Mouse (Mus musculus) T-helper 2 cell (primary cell): Measurements from ENCODE around the gene Cit.

ENCODE experiments used
- in situ Hi-C: fragments of 300-600 bp; cut with MboI, MseI; formaldehyde crosslinking; loops from one replicate; pipeline ENCODE4 v1.15.1; 2025; ENCODE audit warnings: high pct_unique_total_duplicates

Cit gene

DNA sequence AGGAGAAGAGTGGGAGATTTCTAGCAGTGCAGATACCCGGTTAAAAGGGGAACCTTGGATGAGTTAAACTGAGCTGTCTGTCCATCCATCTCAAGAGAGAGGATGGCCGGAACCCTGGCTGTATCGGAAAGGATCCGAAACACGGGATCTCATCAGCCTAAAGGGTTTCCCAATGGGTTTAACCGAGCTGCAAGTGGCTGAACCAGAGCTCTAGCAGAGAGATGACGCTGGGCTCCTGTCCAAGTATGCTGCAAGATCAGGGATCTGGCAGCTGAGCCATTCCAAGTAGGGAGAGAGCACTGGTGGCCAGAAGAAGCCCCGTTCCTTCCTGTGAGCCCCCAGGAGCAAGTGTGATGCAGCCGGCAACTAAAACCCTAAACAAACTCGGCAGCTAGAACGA lies 64.0 kb downstream of the Cit start:
- in situ Hi-C loops: no loop called here

DNA sequence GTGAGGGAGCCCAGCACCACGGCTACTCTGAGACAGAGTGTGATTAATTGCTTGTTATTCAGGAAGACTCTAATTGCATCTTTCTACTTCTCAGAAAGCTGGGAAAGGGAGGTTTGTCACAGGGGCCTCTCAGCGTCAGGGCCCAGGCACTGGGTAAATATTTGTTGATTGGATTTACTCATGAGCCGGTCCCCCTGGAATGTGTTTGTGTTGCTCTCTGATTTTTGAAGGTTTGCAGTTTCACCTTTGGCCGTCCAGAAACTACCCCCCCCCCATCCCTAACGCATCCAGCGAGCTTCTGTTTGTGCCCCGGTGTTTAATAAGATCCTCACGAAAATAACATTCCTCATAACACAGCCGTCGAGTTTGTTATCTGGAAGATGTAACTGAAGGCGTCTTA lies 65.4 kb downstream of the Cit start:
- in situ Hi-C loops: no loop called here

DNA sequence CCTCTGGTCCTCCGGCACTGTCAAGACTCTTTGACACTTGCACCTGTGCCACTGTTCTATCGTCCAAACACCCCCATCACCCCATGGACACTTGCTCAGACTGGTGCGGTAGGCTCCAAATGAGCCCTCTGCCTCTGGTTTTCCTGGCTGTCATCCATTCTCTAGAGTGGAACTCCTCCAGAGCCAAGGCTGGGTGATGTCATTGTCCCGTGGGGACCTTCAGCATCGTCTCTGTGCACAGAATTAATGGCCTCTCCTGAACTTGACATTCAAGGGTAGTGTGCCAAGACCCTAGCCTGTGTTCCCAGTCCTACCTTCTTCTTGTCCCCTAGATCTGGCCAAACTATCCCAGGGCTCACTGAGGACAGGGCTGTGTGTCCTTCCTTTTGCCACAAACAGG lies 70.4 kb downstream of the Cit start:
- in situ Hi-C loops: no loop called here

DNA sequence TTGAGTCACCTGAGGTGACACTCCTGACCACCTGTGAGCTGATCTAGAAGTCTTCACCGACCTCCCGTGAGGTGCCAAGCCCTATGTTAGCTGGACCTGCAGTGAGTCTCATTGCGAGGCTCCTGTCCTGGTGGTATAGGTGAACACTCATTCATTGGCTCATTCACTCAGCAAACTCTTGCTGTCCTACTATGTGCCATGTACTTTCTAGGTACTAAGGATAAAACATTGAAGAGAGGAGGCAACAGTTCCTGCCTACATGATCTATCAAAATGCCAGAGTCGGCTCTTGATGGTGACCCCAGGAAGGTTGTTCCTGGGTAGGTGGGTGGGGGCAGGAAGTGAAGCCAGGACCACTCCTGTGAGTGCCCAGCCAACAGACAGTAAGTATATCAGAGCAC lies 72.9 kb downstream of the Cit start:
- in situ Hi-C loops: no loop called here

DNA sequence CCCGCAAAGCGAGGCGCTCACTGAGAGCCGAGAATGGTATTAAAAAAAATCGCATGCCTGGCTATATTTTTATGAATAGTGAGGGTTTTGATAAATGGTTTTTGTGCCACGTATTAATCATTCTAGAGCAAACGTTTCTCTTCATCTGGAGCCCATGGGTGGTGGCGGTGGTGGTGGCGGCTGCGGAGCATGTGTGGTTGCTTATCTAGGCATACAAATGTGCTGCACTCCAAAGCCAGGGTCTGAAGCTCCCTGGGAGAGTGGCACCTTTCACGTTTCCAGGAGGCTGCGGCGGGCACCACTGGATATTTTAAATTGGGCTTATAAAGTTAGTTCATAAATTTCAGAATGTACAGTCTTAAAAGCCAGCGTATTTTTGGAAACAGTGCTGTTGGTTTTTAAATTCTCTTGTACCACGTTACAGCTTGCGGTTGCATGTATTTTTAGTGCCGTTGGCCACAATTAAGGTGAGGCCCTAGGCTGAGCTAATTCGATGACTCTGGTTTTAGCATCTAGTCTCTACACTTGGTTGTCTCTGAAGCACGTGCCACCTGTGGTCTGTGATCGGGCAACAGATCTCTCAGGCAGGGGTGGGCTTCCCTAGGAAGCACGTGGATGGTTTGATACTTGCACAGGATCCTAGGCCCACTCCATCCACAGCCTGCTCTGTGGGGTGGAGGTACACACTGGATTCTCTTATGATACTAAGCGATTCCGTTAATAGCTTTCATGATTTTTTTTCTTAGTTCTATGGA lies 73.7 kb downstream of the Cit start:
- in situ Hi-C loops: no loop called here

DNA sequence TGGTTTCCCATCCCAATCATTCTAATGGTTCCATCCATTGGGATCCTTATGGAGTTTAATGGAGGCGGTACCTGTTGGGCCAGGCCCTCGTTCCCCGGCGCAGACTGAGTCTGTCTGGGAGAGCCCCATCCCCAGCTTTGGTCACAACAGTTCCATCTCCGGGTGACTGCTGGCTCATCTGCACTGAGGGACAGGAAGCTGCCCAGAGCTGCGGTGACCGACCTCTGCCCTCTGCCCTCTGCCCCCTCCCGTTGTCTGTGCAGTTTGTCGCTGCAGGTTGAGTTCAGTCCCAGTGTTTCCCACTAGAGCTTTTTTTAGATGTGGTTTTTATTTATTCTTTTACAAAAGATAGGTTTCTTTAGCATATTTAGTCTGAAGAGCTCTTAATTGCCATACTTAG lies 76.9 kb downstream of the Cit start:
- in situ Hi-C loops: no loop called here

DNA sequence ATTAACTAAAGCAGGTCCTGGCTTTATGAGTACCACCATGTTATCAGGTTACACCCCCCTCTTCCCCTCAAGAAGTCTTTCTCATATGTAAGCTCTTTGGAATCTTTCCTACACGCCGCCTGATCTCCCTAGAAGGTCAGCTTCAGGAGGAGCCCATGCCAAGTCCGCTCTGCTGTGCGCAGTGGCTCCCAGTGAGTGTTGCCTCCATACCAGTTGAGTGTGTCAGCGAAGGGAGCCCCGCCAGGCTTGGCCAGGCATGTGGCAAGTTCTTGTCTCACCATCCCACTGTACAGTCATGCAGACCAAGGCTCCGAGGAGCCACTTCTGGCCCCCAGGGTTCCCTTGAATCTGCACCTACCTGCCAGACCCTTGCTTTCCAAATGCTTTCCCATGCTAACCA lies 79.9 kb downstream of the Cit start:
- in situ Hi-C loops: no loop called here

DNA sequence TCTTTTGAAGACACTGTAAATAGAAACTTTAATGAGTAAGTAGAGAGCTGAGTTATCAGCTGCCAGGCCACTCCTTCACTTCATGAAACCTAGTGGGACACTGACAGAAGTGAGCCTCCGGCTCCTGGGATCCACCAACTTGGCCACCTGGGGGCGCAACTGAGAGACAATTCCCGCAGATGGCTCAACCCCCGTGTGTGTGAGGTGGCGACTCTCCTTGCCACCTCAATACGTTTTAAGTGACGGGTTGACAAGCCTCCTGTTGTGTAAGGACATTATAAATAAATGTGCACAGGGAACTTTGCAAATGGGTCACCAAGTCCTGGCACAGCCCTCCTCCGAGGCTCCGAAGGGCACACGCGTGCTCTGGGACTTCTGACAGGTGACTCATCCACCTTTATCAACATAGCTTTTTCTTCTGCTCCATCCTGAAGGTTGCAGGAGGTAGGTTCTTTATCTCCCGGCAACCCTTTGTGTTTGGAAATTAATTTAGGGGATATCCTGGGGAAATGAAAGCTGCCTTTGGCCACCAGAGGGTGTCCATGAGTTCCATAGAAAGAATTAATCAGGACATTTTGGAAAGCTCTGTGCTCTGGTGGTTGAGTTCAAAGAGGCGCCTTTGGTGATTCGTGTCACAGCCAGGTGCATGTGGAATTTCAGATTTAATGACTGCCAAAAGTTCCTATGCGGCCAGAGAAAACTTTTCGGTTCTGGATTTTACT lies 83.9 kb downstream of the Cit start:
- in situ Hi-C loops: no loop called here

DNA sequence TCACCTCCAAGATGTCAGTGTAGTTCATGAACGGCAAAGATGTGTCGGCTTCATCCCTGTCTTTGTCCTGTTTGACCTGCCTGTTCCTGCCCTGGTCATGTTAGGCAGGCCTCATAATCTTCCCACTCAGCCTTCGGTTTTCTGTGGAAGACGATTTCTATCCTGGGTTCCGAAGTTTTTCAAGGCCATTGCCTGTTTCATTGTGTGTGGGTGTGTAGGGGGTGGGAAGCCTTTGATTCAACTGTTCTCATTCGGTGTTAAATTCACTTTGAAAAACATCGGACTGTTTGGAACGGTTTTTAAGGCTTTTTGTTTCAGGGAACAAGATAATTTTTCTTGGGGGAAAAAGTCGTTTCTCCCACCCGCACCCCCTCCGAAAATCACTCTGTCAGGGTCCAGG lies 87.2 kb downstream of the Cit start:
- in situ Hi-C loops: no loop called here

DNA sequence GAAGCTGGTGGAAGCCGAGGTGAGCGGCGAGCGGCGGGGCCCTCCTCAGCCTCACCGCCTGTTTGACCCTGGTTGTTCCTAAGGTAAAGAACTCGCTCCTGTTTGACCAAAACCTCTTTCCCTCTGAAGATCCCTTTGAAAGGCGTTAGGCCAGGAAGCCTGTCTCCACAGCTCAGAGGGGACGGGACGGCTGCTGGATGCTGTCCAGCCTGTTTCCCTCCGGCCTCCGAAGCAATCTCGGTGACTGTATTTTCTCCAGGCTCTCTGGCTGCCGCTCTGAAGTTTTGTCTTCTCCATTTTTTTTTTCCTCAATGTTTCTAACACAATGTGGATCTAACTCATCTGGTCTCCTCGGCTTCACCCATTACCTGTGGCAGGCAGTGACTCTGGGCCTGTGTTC lies 91.8 kb downstream of the Cit start:
- in situ Hi-C loops: no loop called here

DNA sequence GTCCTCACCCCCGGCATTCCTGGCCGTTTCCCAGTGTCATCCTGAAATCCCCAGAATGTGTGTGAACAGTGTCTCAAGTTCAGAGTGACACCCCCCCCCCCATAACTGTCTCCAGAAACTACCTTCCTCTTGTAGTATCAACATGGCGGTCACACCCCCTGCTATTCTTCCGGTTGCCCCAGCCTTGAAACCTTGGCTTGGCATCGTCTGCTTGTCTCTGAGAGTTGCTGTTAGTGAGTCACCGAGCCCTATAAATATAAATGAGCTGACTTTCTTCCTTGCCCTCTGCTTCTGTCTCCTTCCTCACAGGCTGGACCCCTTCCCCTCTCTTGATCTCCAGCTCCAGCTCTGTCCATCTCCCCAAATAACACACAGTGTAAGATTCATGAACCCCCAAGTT lies 92.5 kb downstream of the Cit start:
- in situ Hi-C loops: no loop called here

DNA sequence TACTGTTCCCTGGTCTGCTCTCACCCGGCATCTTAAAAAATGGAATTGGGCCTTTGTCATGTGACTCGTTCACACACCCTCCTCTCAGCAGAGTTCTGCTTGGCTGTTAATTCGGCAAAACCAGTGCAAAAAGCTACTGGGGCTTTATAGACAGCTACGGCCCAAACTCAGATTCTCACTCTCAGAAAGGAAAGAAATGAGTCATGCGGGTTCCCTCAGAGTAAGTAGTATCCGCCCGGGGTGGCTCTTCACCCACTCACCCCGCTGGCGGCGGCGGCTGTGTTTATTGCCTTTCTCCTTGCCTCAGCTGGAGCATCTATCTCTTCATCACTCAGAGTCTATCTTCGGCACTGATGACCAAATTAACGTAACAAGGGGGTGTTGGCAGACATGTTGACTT lies 93.9 kb downstream of the Cit start:
- in situ Hi-C loops: no loop called here

DNA sequence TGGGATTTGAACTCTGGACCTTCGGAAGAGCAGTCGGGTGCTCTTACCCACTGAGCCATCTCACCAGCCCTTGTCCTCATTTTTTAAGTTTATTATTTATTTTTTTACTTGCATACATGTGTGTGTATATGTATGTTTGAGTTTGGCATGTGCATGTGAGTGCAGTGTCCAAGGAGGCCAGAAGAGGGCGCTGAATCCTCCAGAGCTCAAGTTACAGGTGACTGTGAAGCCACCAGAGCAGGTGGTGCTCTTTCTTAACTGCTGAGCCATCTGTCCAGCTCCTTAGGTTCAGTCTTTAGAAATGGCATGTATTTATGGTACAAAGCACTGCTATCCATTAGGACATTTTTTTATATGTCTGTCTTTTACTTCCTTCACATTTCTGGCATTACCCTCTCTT lies 97.3 kb downstream of the Cit start:
- in situ Hi-C loops: no loop called here

DNA sequence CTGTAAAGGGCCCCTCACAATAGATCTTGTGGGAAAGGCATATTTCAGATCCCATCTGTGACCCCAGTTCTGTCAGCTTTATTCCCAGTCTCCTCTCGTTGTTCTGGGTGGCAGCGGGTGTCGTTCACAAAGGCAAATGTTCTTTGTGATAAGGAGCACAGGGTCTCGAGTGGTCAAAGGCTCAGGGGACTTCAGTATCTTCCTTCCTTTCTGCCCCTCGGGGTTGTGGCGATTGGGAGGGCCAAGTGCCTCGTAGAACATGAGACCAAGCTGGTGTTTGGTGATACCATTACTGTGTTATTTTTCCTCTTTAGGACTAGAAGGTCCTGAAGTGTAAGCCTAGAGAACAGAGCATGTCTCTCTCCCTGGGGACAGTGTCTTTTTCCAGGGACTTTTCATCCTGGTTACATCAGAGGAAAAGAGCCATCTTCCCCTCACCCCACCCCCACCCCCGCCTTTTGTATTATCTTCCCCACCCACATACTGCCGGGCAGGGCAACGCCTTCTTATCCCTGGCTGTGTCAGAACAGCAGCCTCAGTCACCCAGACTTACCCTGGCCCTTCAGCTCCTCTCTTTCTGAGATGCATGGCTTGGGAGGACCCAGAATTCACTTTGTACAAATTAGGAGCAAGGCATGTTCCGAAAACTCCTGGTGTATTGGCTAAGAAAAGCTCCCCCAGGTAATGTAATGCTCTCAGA lies 99.9 kb downstream of the Cit start:
- in situ Hi-C loops: no loop called here

DNA sequence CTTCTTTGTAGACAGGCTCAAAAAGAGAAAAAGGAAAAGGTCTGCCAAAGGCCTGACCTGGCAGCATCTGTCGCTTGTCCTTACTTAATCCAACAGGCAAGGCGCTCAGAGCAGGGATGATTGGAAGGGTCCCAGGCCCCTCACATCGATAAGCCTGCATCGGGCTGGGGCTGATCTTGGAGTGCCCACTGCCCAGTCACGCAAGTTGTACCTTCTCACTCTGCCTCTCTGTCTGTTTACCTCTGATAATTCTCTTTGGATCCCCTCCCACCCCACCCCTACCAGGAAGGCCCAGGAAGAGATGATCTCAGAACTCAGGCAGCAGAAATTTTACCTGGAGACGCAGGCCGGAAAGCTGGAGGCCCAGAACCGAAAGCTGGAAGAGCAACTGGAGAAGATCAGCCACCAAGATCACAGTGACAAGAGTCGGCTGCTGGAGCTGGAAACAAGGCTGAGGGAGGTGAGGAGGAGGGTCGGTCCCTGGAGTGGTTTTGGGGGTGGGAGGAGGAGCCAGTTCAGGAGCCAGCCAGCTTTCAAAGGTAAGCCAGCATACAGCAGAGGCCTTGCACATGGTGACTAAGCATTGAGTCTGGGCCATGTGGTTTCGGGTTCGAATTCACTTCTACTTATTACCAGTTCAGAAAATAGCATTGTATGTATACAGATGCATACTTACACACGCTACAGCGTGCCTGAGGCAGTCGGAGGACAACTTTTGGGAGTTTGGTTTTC lies 102.7 kb downstream of the Cit start:
- in situ Hi-C loops: no loop called here

DNA sequence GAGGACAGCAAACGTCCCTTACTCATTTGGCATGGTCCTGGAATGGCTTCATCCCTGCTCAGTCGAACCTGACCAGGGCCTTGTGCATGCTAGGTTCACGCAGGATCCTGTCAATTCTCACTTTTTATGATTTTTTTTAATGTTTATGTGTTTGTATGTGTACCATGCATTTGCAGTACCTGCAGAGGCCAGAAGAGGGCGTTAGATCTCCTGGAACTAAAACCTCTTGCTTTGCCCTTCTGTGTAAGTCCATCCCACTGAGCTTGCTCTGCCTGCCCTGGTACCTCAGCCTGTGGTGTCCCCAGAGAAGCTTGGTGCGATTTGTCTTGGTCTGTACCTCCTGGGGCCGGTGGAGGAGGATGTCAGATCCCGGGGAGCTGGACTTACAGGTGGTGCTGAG lies 105.9 kb downstream of the Cit start:
- in situ Hi-C loops: no loop called here

DNA sequence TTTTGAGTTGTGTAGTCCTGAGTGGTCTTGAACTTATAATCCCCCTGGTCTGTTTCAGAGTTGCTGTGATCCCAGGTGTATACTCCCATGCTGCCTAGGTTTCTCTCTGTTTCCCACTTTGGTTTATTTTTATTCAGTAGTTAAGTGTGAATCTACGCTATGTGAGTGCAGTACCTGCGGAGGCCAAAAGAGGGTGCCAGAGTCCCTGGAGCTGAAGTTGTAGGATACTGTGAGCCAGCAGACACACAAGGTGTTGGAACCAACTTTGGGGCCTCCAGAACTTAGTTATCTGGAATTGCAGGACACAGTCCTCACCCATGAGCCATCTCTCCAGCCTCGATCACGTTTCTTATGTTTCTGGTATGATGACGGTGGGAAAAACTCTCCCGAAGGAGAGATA lies 108.1 kb downstream of the Cit start:
- in situ Hi-C loops: no loop called here

DNA sequence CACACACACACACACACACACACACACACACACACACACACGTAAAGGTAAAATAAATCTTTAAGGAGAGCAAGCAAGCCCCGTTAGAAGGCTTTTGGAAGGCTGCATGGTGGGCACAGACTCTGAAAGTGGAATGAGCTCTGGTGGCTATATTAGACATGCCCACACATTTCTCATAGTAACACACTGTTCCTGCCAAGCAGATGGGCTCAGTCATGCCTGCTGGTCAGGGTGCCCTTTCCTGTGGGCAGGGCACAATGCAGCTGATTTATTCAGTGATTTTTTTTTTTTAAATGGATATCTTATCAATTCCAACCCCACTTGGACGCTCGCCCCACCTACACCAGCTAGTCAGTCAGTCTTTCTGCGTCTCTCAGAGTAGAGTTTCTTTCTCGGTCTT lies 109.0 kb downstream of the Cit start:
- in situ Hi-C loops: no loop called here

DNA sequence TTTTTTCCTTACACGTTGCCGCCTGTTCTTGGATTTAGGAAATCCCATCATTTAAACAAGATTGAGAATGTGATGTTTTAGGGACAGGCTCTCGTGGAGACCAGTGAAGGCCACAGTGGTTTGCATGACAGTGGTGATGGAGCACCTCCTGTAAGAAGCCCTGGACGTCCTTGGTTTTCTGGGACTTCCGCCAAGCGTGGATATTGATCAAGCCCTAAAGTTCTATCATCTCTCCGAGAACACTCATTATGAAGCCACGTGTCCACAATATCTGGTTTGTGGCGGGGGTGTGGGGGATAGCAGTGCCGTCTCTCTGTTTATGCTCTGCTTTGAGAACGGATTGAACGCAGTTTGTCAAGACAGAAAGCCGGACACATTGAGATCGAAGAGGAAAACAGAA lies 109.5 kb downstream of the Cit start:
- in situ Hi-C loops: no loop called here

DNA sequence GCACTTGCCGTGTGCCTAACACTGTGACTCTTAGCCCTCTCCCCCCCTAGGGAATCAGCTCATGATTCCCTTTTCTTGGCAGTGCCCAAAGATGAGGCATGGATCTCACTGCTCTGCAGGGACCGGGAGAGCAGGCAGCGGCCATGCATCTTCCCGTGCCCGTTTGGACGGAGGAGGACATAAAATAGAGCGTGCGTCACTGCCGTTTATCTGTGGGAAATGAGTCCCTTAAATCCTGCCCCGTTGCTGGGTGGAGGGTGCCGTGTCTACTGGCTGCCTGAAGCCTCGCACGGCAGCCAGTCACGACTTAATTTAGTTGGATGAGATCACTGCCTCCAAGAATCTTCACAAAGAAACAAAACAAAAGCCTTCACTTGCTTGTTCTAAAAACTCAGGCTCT lies 110.1 kb downstream of the Cit start:
- in situ Hi-C loops: no loop called here

DNA sequence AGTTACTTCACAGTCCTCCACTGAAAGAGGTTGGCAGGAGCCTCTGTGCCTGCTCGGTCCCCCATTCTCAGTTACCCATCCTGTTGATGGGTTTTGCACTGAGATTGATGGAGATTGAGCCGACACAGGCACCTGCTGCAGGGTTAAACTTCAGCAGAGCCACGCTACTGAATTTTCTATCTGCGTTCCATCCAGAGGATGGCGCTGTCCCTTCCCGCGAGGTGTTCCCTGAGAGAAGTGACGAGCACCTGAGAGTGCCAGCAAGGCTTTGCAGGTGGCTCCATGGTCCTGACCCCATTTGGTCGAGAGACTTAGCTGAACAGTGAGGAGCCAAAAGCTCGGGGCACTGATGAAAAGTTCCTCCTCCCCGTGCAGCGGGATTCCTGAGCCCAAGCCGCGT lies 111.0 kb downstream of the Cit start:
- in situ Hi-C loops: no loop called here

DNA sequence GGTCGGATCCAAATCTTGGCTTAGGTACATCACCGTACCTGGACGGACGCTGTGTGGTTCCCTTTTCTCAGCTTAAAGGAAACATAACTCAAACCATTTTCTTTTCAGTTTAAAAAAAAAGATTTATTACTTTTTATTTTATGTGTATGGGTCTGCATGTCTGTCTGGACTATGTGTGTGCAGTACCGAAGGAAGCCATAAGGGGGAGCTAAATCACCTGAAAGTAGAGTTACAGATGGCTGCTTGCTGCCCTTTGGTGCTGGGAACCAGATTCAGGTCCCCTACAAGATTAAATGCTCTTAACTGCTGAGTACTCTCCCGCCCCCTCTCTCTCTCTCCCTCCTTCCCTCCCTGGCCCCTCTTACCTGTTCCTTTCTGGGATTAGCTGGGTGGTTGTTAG lies 112.1 kb downstream of the Cit start:
- in situ Hi-C loops: no loop called here
